Mouse (Mus musculus): ENCODE measurements around the gene Ano6. TPM values are rescaled to one million over a fixed set of nuclear protein-coding genes. Genes with fewer than 3 reads are reported as not detected.

The Ano6 gene
- total RNA-seq, 1 experiment from 2014 or later: 57.2 TPM

- no peak for DNase-seq
These were observed 185.7 kb downstream of the Ano6 start for GRCm38 (mm10) chr15:95976156-95976876.

GRCm38 (mm10) chr15:95977169-95977938, 186.7 kb downstream of the Ano6 start:
- no peak for DNase-seq

DNA sequence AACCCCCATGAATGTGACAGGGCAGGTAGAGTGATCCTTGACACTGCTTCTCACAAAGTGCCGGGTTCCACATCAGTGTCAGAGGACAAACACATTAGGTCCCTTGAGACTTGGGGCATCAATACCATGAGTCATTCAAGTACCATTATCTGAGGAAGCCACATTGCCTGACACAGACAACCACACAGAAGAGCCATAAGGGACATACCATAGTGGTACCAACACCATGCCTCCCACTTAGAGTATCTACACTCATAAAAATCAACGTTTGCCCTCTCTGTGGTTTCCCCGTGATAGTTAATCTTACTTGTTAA, 187.3 kb downstream of the Ano6 start:
- DNase-seq: no peak

- DNase-seq: no peak
These were observed 190.0 kb downstream of the Ano6 start for GRCm38 (mm10) chr15:95980641-95981040.

DNA sequence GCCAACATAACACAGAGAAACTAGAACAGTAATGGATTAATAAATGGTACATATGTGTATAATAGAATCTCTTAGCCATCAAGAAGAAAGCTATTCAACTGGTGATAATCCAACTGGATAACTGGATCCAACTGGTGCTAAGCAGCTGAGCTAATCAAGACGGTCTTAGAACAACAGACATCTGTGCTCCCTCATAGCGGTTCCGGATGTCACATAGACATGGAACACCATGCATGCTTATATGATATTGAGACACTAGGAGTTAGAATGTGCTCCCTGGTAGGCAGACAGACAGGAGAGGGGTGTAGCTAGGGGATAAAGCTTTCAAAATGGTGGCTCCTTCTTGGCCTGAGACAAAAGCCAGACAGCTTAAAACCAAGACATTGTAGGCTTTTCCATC, 197.3 kb downstream of the Ano6 start:
- DNase-seq: no peak

DNA sequence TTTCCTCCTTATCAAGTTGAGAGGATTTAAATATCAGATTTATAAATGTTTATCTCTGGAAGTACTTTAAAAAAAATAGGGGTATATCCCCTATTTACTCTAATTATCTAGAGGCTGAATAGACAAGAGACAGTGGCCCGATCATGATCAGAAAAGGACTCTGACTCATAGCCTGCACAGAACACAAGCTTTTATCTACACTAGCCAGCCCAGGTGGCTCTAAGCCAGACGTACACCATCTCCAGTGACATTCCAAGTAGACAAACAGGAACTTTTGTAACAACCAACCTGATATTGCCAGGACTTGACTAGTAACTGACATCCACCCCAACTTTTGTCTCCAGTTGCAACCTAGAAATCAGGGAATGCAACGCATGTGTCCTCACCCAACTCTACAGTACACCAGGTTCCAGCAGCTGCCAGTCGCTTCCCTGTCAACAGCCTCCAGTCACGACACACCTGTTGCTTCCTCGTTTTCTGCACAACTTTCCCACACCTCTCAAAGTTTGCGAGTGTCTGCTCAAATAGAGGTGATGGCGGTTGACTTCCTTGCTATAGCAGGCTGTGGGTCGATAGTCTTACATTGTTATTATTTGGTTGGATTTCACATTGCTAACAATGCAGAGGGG, 199.0 kb downstream of the Ano6 start:
- no peak for DNase-seq

DNA sequence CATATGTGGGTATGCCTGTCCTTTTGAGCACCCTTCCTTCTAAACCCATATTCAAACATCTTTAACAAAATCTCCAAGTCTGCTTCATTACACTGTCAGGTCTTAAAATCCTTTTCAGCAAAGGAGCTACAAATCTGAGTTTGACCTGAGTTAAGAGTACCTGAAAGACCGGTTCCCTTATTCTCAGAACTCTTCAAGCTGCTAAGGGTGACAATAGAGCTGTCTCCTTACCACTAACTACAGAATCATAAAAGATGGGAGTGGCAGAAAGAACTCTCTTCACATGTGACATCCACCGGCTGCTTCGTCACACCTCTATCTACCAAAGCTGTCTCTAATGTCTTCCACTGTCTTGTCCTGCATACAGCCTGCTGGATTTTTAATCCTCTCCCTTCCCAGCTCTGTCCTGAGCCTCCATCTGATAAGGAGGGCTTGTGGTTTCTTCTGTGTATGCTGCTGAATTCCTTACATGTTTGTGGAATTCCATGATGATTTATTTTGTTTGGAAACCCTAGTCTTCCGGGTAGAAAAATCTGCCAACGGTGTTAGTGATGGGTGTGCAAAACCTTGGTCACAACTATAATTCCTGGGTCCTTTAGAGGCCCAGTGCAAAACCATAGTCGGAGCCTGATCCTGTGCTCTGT, 212.4 kb downstream of the Ano6 start:
- DNase-seq: no peak

DNA sequence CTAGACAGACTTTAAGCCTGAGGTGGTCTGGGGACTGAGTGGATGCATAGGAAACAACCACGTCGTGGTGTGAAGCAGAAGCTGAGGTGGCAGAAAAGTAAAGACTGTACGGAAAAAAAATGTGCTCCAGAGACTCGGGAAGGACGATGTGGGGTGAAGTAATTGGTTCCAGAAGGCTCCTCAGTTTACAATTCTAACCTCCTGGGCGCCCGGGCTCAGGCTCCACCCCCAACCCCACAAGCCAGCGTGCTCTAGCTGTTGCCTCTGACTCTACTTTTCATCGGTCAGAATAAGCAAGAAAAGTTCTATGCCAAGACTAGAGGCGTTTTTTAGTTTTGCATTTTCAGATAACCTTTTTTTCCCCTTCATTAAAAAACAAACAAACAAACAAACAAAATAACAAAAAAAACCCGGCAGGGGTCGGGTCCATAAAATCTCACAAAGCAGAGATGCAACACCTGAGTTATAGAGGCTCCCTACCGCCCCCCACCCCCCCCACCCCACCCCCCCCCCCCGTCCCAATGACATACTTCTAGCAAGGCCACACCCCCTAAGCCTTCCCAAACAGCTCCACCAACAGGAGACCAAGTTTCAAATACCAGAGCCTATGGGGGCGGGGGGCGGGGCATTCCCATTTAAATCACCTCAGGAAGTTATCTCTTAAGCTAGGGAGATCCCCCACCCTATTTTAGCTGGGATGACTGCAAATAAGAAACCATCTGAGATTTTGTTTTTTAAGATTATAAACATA, 221.2 kb downstream of the Ano6 start:
- no peak for DNase-seq

DNA sequence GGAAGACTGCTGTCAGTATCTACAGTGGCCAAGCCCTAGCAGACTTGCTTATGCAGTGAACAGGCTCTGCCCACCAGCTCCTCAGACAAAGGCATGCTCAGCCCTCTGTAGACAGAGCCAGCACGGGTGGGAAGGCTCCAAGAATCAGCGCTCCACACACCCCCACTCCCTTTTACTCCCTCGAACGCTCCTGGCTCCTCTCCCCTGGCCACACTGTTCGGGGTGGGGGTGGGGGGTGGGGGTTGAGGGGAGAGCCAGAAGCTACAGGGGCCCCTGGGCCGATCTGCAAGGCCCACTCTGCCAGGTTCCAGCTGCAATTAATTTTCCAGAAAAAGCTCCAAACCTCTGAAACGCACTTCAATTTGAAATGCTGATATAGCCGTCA, 221.7 kb downstream of the Ano6 start:
- DNase-seq: no peak

DNA sequence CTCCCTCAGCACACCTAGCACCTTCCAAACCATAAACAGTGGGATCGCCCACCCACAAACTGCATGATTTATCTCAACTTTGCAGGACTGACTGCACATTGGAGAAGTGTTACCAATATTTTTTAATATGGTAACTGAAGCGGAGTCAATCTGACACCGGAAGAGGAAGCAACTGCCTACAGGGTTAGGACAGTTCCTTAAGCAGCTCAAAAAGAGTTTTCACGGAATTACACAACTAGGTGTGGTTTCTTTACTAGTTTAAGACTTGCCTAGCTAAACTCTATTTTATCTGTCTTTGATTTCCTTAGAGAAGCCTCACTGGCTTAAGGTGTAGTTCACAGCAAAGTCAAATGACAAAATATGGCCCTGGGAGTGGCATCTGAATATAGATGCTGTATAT, 223.9 kb downstream of the Ano6 start:
- no peak for DNase-seq

- DNase-seq: no peak
These were observed 229.8 kb downstream of the Ano6 start for GRCm38 (mm10) chr15:96020465-96020864.

DNA sequence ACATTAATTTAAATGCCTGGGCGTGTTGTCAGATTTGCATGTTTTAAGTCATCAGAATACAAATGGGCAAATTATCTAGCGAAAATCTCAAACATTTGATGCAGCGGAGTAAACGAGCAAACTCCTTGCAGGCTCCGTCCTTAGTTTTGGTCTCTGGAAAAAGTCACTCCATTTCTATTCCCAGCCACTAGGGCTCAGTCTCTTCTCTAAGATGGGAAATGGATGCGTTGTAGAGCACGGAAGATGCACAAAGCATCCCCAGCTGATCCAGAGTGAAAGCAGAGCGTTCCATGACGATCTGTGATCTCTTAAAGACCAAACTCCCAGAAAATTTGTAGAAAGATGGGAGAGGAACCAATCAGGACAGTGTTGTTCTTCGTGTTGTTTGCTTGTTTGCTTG, 230.9 kb downstream of the Ano6 start:
- no peak for DNase-seq

Small RNA genes within 50 kb of the gene (microRNA-seq; reads per million reads assigned to microRNA genes)
- 0 reads per million in 2 experiments for gene Gm25070

Other genes starting within 250 kb of the Ano6 start
- 0.56 and 0.60 TPM in 2 replicates for gene Dbx2, start 134.9 kb upstream of the Ano6 start, total RNA-seq (2021)